ENCODE assay signal across 29 mouse cellular contexts in genomic region chr7:49581951-49582350, GRCm38 (mm10). TPM values are rescaled to one million over a fixed set of nuclear protein-coding genes. Genes with fewer than 3 reads are reported as not detected.
"Had no signal": no experiment of that assay in that cellular context is flagged by ENCODE, and none has a peak within 500 bp of the region (broad histone marks: within the 10 kb centered on the region; RNA-seq: fewer than 3 reads in every experiment).

No protein-coding gene starts in this region.

- H3K27me3 ChIP-seq: heart, embryonic 13.5 days; heart, embryonic 15.5 days; hindbrain, embryonic 13.5 days; hindbrain, embryonic 15.5 days; kidney, embryonic 15.5 days; limb, embryonic 13.5 days had no signal

- H3K4me1 ChIP-seq: heart, embryonic 13.5 days; heart, embryonic 15.5 days; hindbrain, embryonic 13.5 days; hindbrain, embryonic 15.5 days; kidney, embryonic 15.5 days had no signal

- ATAC-seq: forebrain, postnatal 0 days; hindbrain, postnatal 0 days; intestine, embryonic 16.5 days had no signal

- H3K4me3 ChIP-seq: heart, adult 2 months; heart, embryonic 13.5 days; heart, embryonic 15.5 days; hindbrain, embryonic 13.5 days; hindbrain, embryonic 15.5 days; kidney, embryonic 15.5 days; limb, embryonic 13.5 days had no signal

- H3K9me3 ChIP-seq: heart, embryonic 13.5 days; heart, embryonic 15.5 days; hindbrain, embryonic 13.5 days; hindbrain, embryonic 15.5 days; kidney, embryonic 15.5 days; limb, embryonic 13.5 days had no signal

- H3K4me2 ChIP-seq: heart, embryonic 11.5 days; heart, embryonic 13.5 days; heart, embryonic 15.5 days; hindbrain, embryonic 13.5 days; hindbrain, embryonic 15.5 days; kidney, embryonic 15.5 days; limb, embryonic 13.5 days had no signal

- DNase-seq: forebrain, postnatal 0 days; gastrocnemius, postnatal 14 days; gastrocnemius, postnatal 36 days; heart, adult 11 months; heart, adult 2 months; heart, postnatal 14 days; heart, postnatal 36 days; kidney, adult 11 months; kidney, adult 2 months; kidney, adult 9 months; kidney, postnatal 36 days; layer of hippocampus, adult 9-11 months; layer of hippocampus, postnatal 36 days; left cerebral cortex, postnatal 4 days had no signal

- H3K9ac ChIP-seq: forebrain, postnatal 0 days; heart, embryonic 13.5 days; heart, embryonic 15.5 days; hindbrain, embryonic 13.5 days; hindbrain, embryonic 15.5 days; kidney, embryonic 15.5 days; limb, embryonic 13.5 days had no signal

- H3K27ac ChIP-seq: heart, adult 2 months; heart, embryonic 13.5 days; heart, embryonic 15.5 days; hindbrain, embryonic 13.5 days; hindbrain, embryonic 15.5 days; hindbrain, postnatal 0 days; kidney, embryonic 15.5 days; kidney, postnatal 0 days; limb, embryonic 13.5 days had no signal

RNA-seq across cellular contexts. Expression of gene Dbx1, which starts 54.7 kb away (rescaled TPM):
- polyA plus RNA-seq: gonadal fat pad, adult 2 months; heart, adult 2 months; heart, embryonic 11.5 days; heart, embryonic 13.5 days; heart, embryonic 15.5 days; heart, postnatal 0 days; intestine, embryonic 14.5 days; intestine, embryonic 16.5 days; kidney, adult 2 months; kidney, postnatal 0 days; large intestine, adult 2 months; limb, embryonic 11.5 days had no signal
